Comparison of ENCODE assay signal across 23 mouse cellular contexts in the genomic region with DNA sequence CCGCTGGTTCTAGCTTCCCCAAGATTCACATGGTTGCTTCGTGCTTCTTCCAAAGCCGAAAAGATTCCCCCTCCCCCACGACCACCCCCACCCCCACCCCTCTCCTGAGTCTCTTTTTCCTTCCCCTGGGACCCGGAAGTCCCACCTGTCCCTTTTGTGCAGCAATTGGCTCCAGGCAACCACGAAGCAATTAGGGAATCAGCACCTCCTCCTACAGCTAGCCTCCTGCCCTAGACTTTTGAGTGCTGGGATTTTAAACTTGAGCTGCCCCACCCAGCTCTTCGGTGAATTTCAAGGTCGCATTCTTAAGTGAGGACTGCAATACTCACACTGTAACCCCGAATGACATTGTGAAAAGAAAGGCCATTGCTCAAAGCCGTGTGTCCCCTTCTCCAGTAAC.
"Had no signal": no experiment of that assay in that cellular context is flagged by ENCODE, and none has a peak within 500 bp of the region (broad histone marks: within the 10 kb centered on the region; RNA-seq: fewer than 3 reads in every experiment).

No protein-coding gene starts in this region.

- DNase-seq: kidney, adult 8-10 months; kidney, postnatal 10 days; kidney, postnatal 36 days; layer of hippocampus, postnatal 36 days; liver; lung, adult 2 months; retina, postnatal 1 day; right cerebral cortex, postnatal 25 days; spleen, adult 18-20 months; thymus, postnatal 36 days had no signal

- H3K4me2 ChIP-seq: kidney, embryonic 15.5 days; limb, embryonic 13.5 days; liver, embryonic 12.5 days; liver, embryonic 15.5 days; midbrain, embryonic 13.5 days; neural tube, embryonic 13.5 days; stomach, embryonic 15.5 days had no signal

- H3K4me1 ChIP-seq: kidney, embryonic 15.5 days; liver, embryonic 12.5 days; liver, embryonic 15.5 days; midbrain, embryonic 10.5 days; stomach, embryonic 15.5 days had no signal

- H3K4me3 ChIP-seq: kidney, embryonic 15.5 days; limb, embryonic 10.5 days; limb, embryonic 13.5 days; liver, embryonic 12.5 days; liver, embryonic 15.5 days; megakaryocyte, embryonic 14.5 days; midbrain, embryonic 10.5 days; midbrain, embryonic 13.5 days; myocyte; neural tube, embryonic 13.5 days; stomach, embryonic 15.5 days had no signal

- H3K27me3 ChIP-seq: kidney, embryonic 15.5 days; limb, embryonic 13.5 days; liver, embryonic 12.5 days; liver, embryonic 15.5 days; megakaryocyte, embryonic 14.5 days; midbrain, embryonic 13.5 days; neural tube, embryonic 13.5 days; stomach, embryonic 15.5 days had no signal

- H3K27ac ChIP-seq: kidney, embryonic 15.5 days; limb, embryonic 10.5 days; limb, embryonic 13.5 days; liver, embryonic 12.5 days; liver, embryonic 15.5 days; macrophage; midbrain, embryonic 10.5 days; midbrain, embryonic 13.5 days; neural tube, embryonic 13.5 days; stomach, embryonic 15.5 days had no signal

- H3K36me3 ChIP-seq: kidney, embryonic 15.5 days; limb, embryonic 10.5 days; limb, embryonic 13.5 days; liver, embryonic 12.5 days; liver, embryonic 15.5 days; midbrain, embryonic 10.5 days; midbrain, embryonic 13.5 days; neural tube, embryonic 13.5 days; stomach, embryonic 15.5 days had no signal

- ATAC-seq: liver, embryonic 12.5 days; midbrain, embryonic 13.5 days; midbrain, embryonic 16.5 days had no signal

- H3K9me3 ChIP-seq: kidney, embryonic 15.5 days; limb, embryonic 10.5 days; limb, embryonic 13.5 days; liver, embryonic 12.5 days; liver, embryonic 15.5 days; megakaryocyte, embryonic 14.5 days; midbrain, embryonic 10.5 days; midbrain, embryonic 13.5 days; neural tube, embryonic 13.5 days; stomach, embryonic 15.5 days had no signal

- H3K9ac ChIP-seq: kidney, embryonic 15.5 days; limb, embryonic 13.5 days; liver, embryonic 12.5 days; liver, embryonic 15.5 days; midbrain, embryonic 13.5 days; neural tube, embryonic 13.5 days; stomach, embryonic 15.5 days had no signal
